36 mouse cellular contexts compared by ENCODE assay signal in the genomic region with DNA sequence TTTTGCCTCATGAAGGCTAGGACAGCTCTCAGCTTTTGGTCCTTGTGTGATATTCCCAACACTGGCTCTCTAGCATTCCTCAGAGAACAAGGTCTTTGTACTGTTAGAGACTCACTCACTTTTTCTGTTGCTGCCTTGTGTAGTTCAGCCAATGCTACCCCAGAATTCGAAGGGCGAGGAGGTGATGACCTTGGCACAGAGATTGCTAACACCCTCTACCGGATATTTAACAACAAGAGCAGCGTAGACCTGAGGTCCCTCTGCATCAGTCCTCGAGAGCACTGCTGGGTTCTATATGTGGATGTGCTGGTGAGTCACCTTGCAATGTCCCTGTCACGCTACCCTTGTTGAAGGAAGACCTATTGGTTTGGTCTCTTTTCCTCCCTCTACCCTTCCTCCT. TPM values are rescaled to one million over a fixed set of nuclear protein-coding genes. Genes with fewer than 3 reads are reported as not detected.
"Had no signal": no experiment of that assay in that cellular context is flagged by ENCODE, and none has a peak within 500 bp of the region (broad histone marks: within the 10 kb centered on the region; RNA-seq: fewer than 3 reads in every experiment).

No protein-coding gene starts in this region.

- H3K4me1 ChIP-seq: heart, embryonic 12.5 days; heart, embryonic 13.5 days; heart, embryonic 15.5 days; hindbrain, embryonic 10.5 days; hindbrain, embryonic 12.5 days; hindbrain, embryonic 13.5 days; hindbrain, embryonic 15.5 days; intestine, embryonic 15.5 days; kidney, embryonic 15.5 days had no signal

- H3K4me3 ChIP-seq: heart, embryonic 12.5 days; heart, embryonic 13.5 days; heart, embryonic 15.5 days; hindbrain, embryonic 10.5 days; hindbrain, embryonic 12.5 days; hindbrain, embryonic 13.5 days; hindbrain, embryonic 15.5 days; intestine, embryonic 15.5 days; kidney, embryonic 15.5 days; layer of hippocampus, adult 2 months; left cerebral cortex, adult 2 months had no signal

- H3K27ac ChIP-seq: heart, embryonic 13.5 days; heart, embryonic 15.5 days; hindbrain, embryonic 10.5 days; hindbrain, embryonic 12.5 days; hindbrain, embryonic 13.5 days; hindbrain, embryonic 14.5 days; hindbrain, embryonic 15.5 days; hindbrain, postnatal 0 days; intestine, embryonic 15.5 days; kidney, embryonic 15.5 days; kidney, postnatal 0 days; layer of hippocampus, adult 2 months; left cerebral cortex, adult 2 months had no signal

- DNase-seq: heart, postnatal 10 days; heart, postnatal 14 days; heart, postnatal 36 days; heart, postnatal 4 days; kidney, adult 11 months; kidney, adult 18-20 months; kidney, adult 2 months; kidney, adult 8-10 months; kidney, adult 9 months; kidney, postnatal 10 days; kidney, postnatal 14 days; kidney, postnatal 25 days; kidney, postnatal 36 days; kidney, postnatal 4 days; layer of hippocampus, adult 9-11 months; layer of hippocampus, postnatal 36 days had no signal

- H3K27me3 ChIP-seq: heart, embryonic 12.5 days; heart, embryonic 13.5 days; heart, embryonic 15.5 days; hindbrain, embryonic 12.5 days; hindbrain, embryonic 13.5 days; hindbrain, embryonic 15.5 days; intestine, embryonic 15.5 days; kidney, embryonic 15.5 days had no signal

- H3K9me3 ChIP-seq: heart, embryonic 12.5 days; heart, embryonic 13.5 days; heart, embryonic 15.5 days; hindbrain, embryonic 10.5 days; hindbrain, embryonic 12.5 days; hindbrain, embryonic 13.5 days; hindbrain, embryonic 15.5 days; intestine, embryonic 15.5 days; kidney, embryonic 15.5 days had no signal

RNA-seq across cellular contexts. Expression of a gene that starts 23.1 kb away (rescaled TPM):
- total RNA-seq: hematopoietic stem cell, adult 5-6 weeks had no signal
- polyA plus RNA-seq: heart, embryonic 11.5 days; heart, embryonic 12.5 days; heart, embryonic 14.5 days; hindbrain, embryonic 10.5 days; hindbrain, embryonic 11.5 days; intestine, embryonic 14.5 days; intestine, embryonic 15.5 days; kidney, embryonic 14.5 days had no signal
